Mouse (Mus musculus) hindlimb bud, embryonic 11.5 days (tissue): Measurements from ENCODE around the gene Cck.
A peak's percentile ranks its signal among the peaks of the same experiment; 100 is the strongest.

Experiments
- DNase-seq: peaks from one replicate; pipeline ENCODE4 v3.0.0-alpha.2; 2012; ENCODE audit warnings: low read depth, low spot score; ENCODE audit errors: extremely low spot score

Cck gene

GRCm38 (mm10) chr9:121495529-121495928 lies at the start of gene Cck:
Gene Cck, minus strand, starts transcription at chr9:121495694.
- DNase-seq, result no peak

DNA sequence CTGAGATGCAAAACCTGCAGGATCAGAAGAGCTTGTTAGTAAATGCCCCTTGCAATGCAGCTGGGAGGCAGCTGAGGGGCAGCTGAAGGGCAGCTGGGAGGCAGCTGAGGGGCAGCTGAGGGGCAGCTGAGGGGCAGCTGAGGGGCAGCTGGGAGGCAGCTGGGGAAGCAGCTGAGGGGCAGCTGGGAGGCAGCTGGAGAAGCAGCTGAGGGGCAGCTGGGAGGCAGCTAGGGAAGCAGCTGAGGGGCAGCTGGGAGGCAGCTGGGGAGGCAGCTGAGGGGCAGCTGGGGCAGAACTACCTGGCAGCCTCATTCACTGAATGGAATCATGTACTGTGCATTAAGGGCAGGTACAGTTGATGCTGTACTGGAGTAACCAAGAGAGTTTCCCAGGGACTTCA lies 46.0 kb upstream of the Cck start:
- no peak for DNase-seq

DNA sequence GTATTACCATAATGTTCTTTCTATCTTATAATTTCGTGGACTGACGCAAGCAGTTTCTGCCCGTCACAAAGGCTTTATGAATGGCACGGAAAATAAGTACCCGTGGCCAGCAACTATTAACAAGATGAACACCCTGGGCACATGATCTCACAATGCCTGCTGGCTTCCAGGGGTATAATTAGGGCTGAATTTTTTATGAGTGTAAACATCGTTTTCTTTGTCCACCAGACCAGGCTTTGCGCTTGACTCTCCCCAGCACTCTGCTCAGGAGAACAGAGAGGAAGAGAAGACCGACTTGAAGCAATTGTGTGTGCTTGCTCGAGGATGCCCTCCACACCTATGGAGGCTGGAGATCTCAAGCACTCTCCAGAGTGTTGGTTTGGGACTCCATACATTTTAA lies 37.1 kb upstream of the Cck start:
- DNase-seq, result no peak

- DNase-seq, result no peak
Measured at GRCm38 (mm10) chr9:121528605-121529357, 33.3 kb upstream of the Cck start.

DNA sequence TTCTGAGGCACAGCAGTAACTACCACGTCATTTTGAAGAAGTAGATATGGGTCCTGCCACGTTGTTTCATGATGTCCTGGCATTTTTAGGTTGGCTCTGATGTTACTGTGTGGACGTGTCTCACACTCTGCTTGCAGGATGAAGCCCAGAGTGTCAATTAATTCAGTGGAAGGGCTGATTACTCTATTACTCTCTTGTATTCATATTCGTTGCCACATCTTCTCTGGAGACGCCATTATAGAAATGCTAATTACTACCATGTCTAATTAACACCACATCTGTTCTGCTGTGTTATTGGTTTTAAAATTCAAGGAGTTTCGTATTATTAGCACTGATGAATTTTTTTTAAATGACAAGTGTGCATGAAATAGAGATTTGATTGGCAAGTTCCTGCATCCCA lies 30.7 kb upstream of the Cck start:
- no peak for DNase-seq

- no peak for DNase-seq
Measured at GRCm38 (mm10) chr9:121520047-121520446, 24.6 kb upstream of the Cck start.

- DNase-seq, result no peak
Measured at GRCm38 (mm10) chr9:121514462-121514861, 19.0 kb upstream of the Cck start.

DNA sequence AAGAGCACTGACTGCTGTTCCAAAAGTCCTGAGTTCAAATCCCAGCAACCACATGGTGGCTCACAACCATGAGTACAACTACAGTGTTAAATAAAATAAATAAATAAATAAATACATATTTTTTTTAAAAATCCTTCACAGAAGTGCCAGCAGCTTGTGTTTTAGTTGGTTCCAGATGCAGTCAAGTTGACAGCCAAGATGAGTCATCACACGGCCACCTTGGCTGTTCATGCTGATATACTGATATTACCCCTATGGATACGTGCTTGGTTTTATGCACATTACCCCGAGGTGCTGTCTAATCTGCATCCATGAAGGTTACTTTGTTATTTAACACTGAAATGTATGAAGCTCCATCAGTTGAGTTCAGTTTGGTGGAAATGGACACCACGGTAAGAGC lies 16.4 kb upstream of the Cck start:
- DNase-seq, result no peak

GRCm38 (mm10) chr9:121506478-121507180 lies 11.1 kb upstream of the Cck start:
- DNase-seq, result no peak

GRCm38 (mm10) chr9:121505346-121505745 lies 9.9 kb upstream of the Cck start:
- DNase-seq, result no peak

GRCm38 (mm10) chr9:121496102-121496501 lies 608 bp upstream of the Cck start:
- no peak for DNase-seq

DNA sequence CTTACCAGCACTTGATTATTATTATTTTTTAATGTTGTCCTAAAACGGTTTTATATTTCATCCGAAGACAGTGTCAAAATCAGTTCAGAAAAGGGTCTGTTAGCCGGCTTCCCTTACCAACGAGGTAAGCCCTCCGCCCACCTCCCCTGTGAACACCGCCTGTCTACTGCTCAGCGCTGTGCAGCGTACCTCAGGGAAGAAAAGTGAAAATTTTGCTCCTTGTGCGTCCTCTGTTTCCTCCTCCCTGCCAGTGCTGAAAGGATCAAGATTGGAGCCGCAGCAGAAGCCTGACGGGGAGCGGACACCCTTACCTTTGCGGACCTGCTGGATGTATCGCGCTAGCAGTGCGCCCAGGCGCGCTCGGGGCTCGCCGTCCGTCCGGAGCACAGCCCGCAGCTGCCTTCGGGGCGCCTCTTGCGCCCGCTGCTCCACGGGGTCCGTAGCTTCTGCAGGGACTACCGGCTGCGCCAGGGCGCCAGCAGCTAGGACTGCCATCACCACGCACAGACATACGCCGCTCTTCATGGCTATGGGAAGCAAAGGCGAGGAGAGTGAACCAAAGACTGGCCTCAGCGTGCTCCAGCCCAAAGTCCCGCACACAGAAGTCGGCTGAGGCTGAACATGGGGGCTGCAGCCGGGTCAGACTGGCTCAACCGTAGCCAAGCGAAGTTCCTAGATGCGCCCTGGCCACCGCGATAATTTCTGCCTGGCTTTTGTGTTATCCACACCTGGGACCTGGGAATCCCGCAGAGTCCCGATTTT lies 1.3 kb downstream of the Cck start:
- DNase-seq, result no peak

DNA sequence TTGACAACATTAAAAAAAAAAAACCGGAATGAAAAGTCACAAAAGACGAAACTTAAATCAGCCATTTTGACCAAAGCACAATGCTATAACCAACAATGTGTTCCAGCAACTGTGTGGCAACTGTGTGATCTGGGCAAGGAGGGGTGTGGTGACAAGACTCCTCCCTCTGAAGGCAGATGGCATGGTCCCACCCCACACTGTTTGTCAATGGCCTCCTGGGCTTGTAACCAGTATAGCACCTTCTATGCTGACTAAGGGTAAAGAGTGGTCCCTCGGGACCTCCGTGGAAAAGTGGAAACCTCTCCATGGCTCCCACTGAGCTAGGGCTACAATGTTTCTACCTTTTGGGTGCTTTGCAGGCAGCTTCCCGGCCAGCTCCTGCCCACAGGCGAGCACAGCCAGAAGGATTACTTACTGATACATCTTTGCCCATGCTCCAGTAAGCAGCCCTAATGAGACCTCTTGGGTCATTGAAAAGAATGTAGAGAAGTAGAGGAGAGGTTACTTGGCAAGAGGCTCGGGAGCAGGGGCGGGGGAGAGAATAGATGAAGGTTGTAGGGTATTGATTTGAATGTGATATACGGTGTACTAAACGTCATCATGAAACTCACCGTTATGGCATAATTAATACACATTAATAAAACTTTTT lies 3.8 kb downstream of the Cck start:
- no peak for DNase-seq

DNA sequence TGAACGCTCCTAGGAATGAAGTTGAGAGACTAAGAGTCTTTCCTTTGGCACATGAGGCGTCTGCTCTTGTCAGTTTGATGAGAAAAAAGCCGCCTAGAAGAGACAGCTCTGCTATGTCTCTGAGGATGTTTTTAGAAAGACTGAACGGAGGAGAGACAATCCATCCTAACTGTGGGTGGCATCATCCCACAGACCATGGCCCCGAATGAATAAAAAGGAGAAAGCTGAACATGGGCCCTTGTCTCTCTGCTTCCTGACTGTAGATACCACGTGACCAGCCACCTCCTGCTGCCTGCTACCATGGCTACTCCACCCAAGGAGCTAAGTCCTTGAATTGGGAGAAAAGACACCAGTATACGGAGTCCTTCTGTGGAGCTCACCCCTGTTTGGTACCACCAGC lies 8.3 kb downstream of the Cck start:
- DNase-seq, result no peak

GRCm38 (mm10) chr9:121479453-121479852 lies 16.0 kb downstream of the Cck start:
- peak; percentile 73 for DNase-seq

- DNase-seq, result peak; percentile 54
Measured at GRCm38 (mm10) chr9:121477305-121477911, 18.1 kb downstream of the Cck start.

DNA sequence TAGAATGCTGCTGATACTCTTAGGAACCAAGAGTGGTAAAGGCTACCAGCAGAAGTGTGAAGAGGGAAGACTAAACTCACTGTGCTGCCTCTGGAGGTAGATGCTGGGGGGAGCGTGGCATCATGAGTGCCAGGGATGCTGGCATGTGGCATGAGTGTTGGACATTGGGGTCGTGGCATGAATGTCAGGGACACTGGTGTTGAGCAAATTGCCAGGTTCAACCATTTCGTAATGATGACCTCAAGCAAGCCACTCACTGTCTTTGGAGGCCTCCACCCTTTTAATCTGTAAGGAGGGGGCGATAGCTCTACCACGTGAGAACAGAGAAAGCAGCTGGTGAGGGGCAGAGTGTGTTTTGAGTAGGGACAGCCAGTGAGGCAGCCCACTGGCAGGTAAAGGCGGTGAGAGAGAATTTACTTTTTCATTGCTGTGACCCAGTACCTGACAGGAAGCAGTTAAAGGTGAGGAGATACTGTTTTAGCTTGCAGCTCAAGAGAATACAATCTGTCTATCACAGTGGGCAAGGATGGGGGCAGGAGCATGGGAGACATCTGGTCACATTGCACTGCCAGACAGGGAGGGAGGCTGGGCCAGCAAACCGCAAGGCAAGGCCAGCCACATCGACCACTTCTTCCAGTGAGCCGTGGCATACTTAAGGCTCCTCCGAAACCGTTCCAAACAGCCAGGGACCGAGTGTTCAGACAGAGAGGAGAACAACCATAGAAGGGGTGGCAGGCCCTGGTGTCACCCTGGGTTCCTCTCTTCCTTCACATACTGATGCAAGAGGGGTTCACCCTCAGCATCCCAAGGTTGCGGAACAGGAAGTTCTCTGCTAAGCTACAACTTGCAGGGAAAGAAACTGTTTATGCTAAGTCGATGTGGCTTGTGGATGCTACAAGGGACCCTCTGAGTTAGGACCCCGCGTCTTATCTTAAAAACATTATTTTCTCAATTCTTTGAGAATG lies 19.7 kb downstream of the Cck start:
- DNase-seq, result no peak

DNA sequence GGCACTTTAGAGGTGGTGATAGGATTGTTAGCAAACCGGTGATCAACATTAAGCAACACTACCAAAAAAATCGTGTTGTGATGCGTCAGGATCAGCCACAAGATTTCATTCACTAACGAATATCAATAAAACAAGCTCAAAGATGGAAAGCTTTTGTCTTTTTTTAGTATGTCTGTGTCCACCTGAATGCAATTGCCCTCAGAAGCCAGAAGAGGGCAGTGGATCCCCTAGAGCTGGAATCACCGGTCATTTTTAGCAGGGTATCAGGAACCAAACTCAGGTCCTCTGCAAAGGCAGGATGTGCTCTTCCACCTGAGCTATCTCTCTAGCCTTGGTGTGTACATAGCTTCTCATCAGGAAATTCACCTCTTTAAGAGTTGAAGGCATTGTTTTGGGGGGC lies 20.7 kb downstream of the Cck start:
- no peak for DNase-seq

DNA sequence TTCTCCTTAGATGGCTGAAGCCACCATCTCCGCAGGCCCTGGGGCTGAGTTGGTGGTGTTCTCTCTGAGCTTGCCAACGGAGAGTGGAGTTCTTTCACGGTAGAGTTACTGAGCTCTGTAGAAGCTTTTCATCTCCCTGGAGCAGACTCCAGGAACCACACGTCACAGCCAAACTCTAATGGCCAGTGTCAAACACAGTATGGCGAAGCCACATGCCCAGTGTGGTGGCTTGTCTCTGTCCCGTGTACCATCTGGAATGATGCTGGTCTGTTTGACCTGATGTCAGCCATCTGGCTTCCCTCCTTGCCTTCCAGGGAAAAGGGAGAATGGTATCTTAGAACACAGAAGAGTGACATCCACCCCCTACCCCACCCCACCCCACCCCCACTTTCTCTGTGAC lies 25.8 kb downstream of the Cck start:
- DNase-seq, result no peak

- DNase-seq, result no peak
Measured at GRCm38 (mm10) chr9:121467460-121467859, 28.0 kb downstream of the Cck start.
